Mouse (Mus musculus): ENCODE data around the gene Olfr576. TPM values are rescaled to one million over a fixed set of nuclear protein-coding genes. Genes with fewer than 3 reads are reported as not detected.

Olfr576 gene
- total RNA-seq (2021) = not detected
- long read RNA-seq, experiment 1 = 0 reads
- long read RNA-seq, experiment 2 = 0 reads

DNA sequence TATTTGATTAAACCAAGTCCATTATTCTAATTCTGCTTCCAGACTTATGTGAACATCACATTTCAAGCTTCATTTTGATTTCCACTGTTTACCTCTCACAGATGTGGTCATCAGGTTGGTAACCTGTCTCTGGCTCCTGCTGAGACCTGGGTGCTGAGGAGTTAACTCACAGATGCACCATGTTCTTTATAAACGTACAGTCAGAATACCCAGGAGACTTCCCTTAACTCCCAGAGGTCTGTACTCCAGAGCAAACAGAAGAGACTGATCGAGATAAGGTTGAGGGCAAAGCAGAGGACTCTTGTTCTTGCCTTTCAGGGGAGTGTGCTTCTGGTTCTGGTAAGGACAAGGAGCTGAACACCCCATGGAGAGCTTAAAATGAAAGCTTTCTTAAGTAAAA is at the start of gene Olfr576:
Gene Olfr576 (plus strand): TSS at position 301 of the 400 bp plus-strand sequence.
- no peak for DNase-seq

GRCm38 (mm10) chr7:102915261-102915660 is 47.2 kb upstream of the Olfr576 start:
- DNase-seq = no peak

- DNase-seq = no peak
These were observed 46.1 kb upstream of the Olfr576 start for GRCm38 (mm10) chr7:102916405-102916804.

- no peak for DNase-seq
These were observed 45.2 kb upstream of the Olfr576 start, which contains the start of gene Olfr571 for GRCm38 (mm10) chr7:102917032-102917875. TSS of gene Olfr571 (minus strand) at chr7:102917536.

DNA sequence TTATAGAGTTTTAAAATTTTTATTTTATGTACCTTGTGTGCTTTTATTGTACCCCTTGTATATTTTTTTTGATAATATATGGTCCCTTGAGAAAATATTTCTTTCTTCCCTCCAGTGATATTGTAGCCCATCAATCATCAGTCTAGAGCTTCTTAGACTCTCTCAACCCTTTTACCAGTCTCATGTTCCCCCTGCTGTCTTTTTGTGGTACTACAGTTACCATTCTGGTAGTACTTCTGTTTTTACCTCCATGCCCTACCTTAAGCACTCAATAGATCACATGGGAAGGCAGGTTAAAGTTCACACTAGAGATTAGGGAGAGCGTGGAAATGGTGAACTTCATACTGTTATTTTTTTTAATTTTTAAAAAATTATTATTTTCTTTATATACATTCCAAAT is 42.8 kb upstream of the Olfr576 start:
- DNase-seq = peak; percentile 31

DNA sequence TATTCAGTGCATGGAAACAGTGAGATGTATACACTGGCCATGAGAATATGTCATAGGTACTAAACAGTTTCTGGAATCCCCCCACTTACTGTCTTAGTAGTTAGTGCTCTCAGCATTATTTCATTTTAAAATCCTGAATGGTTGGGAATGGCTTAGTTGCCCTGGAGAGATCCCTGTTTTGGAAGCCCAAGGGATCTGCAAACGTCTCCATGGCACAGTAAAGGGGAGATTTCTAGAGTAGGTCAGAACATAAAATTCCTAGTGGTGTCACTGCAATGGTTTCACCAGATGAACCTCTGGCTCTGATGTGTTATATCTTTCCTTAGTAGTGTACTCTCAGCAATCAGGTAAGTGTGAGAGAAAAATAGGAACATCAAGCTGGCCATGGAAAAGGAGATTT is 38.4 kb upstream of the Olfr576 start, which contains the start of gene Olfr572:
Gene Olfr572 (plus strand): TSS at position 301 of the 400 bp plus-strand sequence.
- no peak for DNase-seq

DNA sequence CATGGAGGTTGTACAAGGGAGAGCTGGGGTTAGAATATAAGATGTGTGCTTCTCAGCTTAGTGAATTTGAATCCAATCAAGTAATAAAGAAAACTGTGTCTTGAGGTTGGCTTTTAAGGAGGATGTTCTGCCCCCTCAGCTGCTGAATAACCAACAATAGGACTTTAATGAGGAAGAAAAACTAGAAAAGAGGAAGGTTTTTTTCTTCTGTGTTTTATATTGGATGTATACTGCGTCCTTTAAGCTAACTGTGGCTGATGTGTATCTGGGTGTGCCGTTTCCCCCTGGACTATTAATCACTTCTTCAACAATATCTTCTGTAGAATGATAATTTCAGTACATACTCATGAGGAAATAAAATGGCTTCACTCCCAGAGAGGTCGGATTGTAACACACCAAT is 35.4 kb upstream of the Olfr576 start:
- no peak for DNase-seq

- no peak for DNase-seq
These were observed 20.0 kb upstream of the Olfr576 start, which contains the start of gene Olfr573-ps1 for GRCm38 (mm10) chr7:102942475-102942874. TSS of gene Olfr573-ps1 (minus strand) at chr7:102942575.

DNA sequence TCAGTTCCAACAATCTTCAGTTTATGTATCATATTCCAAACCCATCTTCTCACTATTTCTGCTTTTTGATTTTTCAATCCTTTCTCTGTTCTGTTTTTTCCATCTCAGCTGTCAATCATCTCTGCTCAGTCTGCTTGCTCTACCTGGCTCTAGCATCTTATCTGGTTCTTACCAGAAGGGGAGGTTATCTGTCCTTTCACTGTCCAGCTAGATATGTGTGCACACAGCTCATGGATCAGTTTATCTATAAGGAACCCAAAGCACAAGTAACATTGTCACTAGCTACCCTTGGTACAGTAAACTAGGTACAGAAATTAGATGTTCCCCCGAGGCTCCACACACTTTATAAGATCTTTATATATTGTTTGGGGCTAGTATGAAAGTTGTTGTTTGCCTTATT is 19.0 kb upstream of the Olfr576 start:
- DNase-seq = no peak

DNA sequence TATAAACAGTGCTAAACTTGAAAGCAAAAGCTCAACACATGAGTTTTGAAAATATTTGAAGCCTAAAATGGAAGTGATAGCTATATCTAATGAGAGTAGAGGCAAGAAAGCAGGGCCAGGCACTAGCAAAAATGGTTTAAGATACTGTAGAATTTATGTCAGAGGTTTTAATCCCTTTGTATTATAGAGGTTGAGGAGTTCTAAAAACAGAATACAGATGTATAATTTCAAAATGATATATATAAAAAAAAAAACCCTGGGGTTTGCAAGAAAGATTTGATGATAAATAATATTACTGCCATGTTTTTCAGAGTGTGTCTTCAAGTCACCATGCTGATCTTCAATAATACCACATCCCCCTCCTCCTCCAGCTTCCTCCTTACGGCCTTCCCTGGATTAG is 14.3 kb upstream of the Olfr576 start, which contains the start of gene Olfr574:
Gene Olfr574 (plus strand): TSS at position 301 of the 400 bp plus-strand sequence.
- no peak for DNase-seq

GRCm38 (mm10) chr7:102950732-102951131 is 11.7 kb upstream of the Olfr576 start:
- no peak for DNase-seq

DNA sequence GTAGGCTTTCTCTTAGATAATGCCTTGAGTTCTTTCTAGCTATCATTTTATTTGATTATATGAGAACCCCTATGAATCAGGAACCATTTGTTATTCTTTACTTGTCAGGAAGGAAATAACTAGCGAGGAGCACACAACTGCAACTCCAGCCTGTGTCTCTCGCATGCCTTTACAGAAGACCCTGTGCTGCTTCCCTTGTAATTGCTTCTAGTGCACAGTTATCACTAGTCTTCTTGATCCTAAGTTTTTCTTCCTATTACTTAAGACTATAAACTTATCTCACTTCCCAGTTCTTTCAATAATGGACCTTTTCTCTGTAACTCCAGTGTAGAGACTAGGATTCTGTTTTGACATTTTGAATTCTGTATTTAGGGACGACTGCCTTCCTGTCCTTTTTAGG is 4.3 kb upstream of the Olfr576 start:
- DNase-seq = no peak

- DNase-seq = no peak
These were observed 3.9 kb upstream of the Olfr576 start, which contains the start of gene Olfr575 for GRCm38 (mm10) chr7:102958593-102958992. TSS of gene Olfr575 (minus strand) at chr7:102958775.

- DNase-seq = no peak
These were observed 11.9 kb downstream of the Olfr576 start for GRCm38 (mm10) chr7:102974399-102974798.

- DNase-seq = no peak
These were observed 13.4 kb downstream of the Olfr576 start, which contains the start of gene Olfr577 for GRCm38 (mm10) chr7:102975843-102976242. TSS of gene Olfr577 (minus strand) at chr7:102975943.

DNA sequence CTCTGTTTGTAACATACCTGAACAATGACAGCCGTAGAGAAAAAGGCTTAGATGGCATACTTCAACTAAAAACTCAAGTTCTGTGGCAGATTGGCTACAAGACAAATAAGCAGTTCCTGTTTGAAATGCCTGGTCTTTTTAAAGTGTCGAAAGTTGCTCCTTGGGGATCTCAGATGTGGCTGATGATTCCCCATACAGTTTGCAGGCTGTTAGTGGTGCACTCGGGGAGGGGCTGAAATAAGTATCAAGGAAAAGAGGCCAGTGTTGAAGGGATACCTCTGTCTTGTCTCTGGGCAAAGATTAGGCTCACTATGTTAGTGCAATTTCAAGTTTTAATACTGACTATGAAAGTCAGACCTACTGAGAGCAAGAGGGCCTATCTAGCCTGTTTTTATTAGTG is 26.8 kb downstream of the Olfr576 start, which contains the start of gene Olfr578:
Gene Olfr578 (minus strand): TSS at position 101 of the 400 bp plus-strand sequence.
- no peak for DNase-seq

Other genes with a start within 250 kb of the Olfr576 start
- gene Olfr33, start 243.6 kb upstream of the Olfr576 start, total RNA-seq (2021) = not detected
- not detected for gene Olfr559, start 235.2 kb upstream of the Olfr576 start, total RNA-seq (2021)
- not detected for gene Olfr560, start 203.3 kb upstream of the Olfr576 start, total RNA-seq (2021)
- gene Olfr78, start 203.2 kb upstream of the Olfr576 start, total RNA-seq (2021) = 1 to 10 TPM; 1.5 to 2.6 TPM
- gene Olfr561, start 191.4 kb upstream of the Olfr576 start, total RNA-seq (2021) = not detected
- not detected for gene Olfr564, start 159.2 kb upstream of the Olfr576 start, total RNA-seq (2021)
- not detected for gene Olfr566, start 103.9 kb upstream of the Olfr576 start, total RNA-seq (2021)
- gene Olfr568, start 85.5 kb upstream of the Olfr576 start, total RNA-seq (2021) = not detected
- gene Olfr569, start 71.8 kb upstream of the Olfr576 start, total RNA-seq (2021) = not detected
- gene Olfr570, start 68.1 kb upstream of the Olfr576 start, total RNA-seq (2021) = not detected
- not detected for gene Olfr571, start 45.1 kb upstream of the Olfr576 start, total RNA-seq (2021)
- gene Olfr572, start 38.3 kb upstream of the Olfr576 start, total RNA-seq (2021) = not detected
- gene Olfr573-ps1, start 20.1 kb upstream of the Olfr576 start, total RNA-seq (2021) = not detected
- gene Olfr574, start 14.2 kb upstream of the Olfr576 start, total RNA-seq (2021) = not detected
- not detected for gene Olfr575, start 3.9 kb upstream of the Olfr576 start, total RNA-seq (2021)
- gene Olfr577, start 13.3 kb downstream of the Olfr576 start, total RNA-seq (2021) = not detected
- gene Olfr578, start 26.7 kb downstream of the Olfr576 start, total RNA-seq (2021) = not detected
- gene Olfr582, start 75.4 kb downstream of the Olfr576 start, total RNA-seq (2021) = not detected
- gene Olfr583, start 88.6 kb downstream of the Olfr576 start, total RNA-seq (2021) = not detected
- gene Olfr584, start 119.2 kb downstream of the Olfr576 start, total RNA-seq (2021) = not detected
- gene Olfr585, start 135.1 kb downstream of the Olfr576 start, total RNA-seq (2021) = not detected
- not detected for gene Olfr586, start 163.0 kb downstream of the Olfr576 start, total RNA-seq (2021)
- gene Olfr588-ps1, start 178.2 kb downstream of the Olfr576 start, total RNA-seq (2021) = not detected
- gene Olfr589, start 193.7 kb downstream of the Olfr576 start, total RNA-seq (2021) = not detected
- gene Olfr591, start 215.7 kb downstream of the Olfr576 start, total RNA-seq (2021) = not detected
- gene Olfr592, start 222.1 kb downstream of the Olfr576 start, total RNA-seq (2021) = not detected
- not detected for gene Olfr593, start 249.2 kb downstream of the Olfr576 start, total RNA-seq (2021)

Measured in adrenal gland, postnatal 10 days (tissue).